Mouse (Mus musculus) c-Kit-positive CD71-positive TER-119-negative erythroid progenitor cells, embryonic 14.5 days (primary cell): ENCODE data around the gene Tmem200a.

Experiments used
- DNase-seq: peaks from one replicate; pipeline ENCODE4 v3.0.0-alpha.2; 2013; ENCODE audit warnings: low read depth

Gene Tmem200a

GRCm38 (mm10) chr10:26078521-26079142 lies at the start of gene Tmem200a:
Tmem200a (minus strand) TSS chr10:26079052.
- no peak for DNase-seq

- no peak for DNase-seq
These were observed 41.0 kb upstream of the Tmem200a start for GRCm38 (mm10) chr10:26119822-26120183.

GRCm38 (mm10) chr10:26119067-26119821 lies 40.4 kb upstream of the Tmem200a start:
- no peak for DNase-seq

- no peak for DNase-seq
These were observed 35.6 kb upstream of the Tmem200a start for GRCm38 (mm10) chr10:26114409-26114808.

- no peak for DNase-seq
These were observed 24.6 kb upstream of the Tmem200a start for GRCm38 (mm10) chr10:26103330-26103982.

- DNase-seq: peak; percentile 2
These were observed 3.2 kb upstream of the Tmem200a start for GRCm38 (mm10) chr10:26082081-26082480.

- no peak for DNase-seq
These were observed 826 bp upstream of the Tmem200a start for GRCm38 (mm10) chr10:26079678-26080077.

DNA sequence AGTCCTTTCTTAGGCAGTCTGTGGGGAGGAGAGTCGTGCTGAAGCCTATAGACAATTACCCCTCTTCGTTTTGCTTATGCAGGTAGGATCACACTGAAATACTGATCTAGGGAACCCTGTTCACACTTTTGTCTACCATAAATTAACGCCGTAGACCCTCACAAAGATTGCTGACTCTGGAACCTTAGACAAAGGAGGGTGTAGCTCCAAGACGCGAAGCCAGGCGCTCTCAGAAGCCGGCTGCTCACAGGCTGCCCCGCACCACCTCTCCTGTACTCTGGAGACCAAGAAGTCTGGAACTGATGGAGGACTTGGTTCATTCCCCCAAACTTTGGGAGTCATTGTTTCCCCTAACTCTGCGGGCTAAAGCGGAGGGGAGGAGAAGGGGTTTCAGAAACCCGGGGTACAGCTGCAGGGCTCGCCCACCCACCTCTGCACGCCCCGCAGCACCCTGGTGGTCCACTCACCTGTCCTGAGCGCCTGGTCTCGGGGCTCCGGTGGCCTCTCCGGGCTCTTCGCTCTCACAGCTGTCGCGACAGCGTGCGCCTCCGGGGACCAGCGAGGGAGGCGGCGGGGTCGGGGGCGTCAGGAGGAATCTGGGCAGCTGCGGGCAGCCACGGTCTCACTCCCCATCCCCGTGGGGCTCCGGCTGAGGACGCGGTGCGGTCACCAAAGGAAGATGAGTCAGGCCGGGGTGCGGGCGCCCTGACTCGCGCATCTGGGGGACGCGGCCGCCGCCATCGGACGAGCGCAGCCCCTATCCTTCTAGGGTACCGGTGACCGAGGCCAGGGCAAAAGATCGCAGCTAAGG lies 976 bp downstream of the Tmem200a start, which contains the start of gene Gm9767:
TSS of gene Gm9767 (plus strand) at position 585 of the 811 bp plus-strand sequence.
- no peak for DNase-seq

DNA sequence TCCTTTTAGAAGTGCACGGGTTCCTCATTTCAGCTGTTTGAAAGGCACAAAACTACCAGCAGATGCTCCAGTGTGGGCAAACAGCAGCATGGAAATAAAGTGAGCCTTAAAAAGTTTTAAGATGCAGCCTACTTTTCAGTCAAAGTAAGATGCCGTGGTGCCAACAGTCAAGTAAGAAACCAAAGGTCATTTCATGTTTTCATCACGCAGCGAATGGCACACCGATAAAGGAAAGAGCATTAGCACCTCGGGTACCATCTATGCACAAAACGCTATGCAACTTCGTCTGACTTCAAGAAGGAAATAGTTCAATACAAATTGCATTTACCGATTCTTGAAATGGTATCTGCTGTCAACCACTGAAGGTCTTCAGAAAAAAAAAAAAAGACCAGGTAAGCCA lies 1.9 kb downstream of the Tmem200a start:
- no peak for DNase-seq

- DNase-seq: no peak
These were observed 6.9 kb downstream of the Tmem200a start for GRCm38 (mm10) chr10:26071986-26072385.

DNA sequence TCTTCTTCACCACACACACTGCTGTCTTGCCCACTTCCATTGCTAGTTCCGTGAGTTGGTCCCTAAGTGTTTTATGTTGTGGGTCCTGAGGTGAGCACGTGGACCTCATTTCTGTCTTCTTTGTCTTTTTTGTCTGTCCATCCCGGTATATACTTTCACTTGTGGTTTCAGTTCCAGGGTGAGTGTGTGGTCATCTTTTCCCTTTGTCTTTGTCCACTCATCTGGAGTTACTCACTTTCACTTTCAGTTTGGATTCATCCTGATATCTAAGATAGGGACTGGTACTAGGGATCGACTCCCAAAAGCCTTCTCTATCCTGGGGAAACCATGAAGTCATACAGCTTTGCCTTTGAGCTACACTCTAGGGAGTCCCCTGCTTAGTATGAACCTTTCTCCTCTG lies 15.8 kb downstream of the Tmem200a start:
- no peak for DNase-seq

DNA sequence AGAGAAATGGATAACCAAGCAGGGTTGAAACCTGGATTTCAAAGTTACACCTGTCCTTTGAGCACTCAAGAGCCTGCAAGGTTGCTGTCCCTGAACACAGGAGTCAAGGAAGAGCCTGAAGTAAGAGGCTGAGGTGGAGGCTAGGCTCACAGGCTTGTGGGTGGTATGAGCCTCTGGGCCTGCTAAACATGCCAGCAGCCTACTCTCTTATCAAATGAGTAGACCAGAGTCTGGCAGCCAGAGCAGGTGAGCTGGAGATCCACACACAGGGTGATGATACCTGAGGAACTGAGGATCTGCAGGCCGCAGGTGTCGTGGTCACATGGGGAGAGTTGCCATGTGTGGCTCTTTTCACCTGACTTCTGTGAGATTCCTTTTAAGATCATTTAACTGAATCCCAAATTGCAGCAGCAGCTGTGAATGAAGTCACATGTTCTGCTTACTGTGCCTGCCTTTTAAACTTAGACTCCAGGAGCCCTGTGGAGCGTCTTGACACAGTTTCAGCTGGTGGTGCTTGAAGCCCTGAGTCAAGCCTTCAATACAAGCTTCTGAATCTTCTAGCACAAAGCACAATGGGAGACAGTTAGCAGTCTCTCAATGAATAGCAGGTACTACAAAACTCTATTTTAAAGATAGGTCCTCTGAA lies 19.1 kb downstream of the Tmem200a start:
- DNase-seq: no peak

GRCm38 (mm10) chr10:26051177-26051576 lies 27.7 kb downstream of the Tmem200a start:
- DNase-seq: no peak

DNA sequence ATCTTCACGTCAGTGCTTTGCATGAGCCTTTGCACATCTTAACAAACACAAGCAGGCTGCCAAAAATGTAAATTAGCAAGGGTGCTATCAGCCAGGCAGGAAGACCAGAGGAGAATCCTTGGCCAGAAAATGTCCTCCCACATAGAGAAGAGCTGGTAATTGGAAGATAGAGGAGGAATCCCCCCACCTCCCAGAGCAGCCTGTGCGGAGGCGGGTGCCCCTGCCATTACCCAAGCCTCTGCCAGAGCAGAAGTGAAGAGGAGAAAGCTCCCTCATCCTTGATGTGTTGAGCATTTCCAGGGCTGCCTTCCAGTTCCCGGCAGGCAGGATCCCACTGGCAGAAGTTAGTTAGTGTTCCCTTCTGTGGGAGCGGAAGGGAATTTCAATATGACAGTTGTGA lies 43.9 kb downstream of the Tmem200a start:
- DNase-seq: no peak

- DNase-seq: no peak
These were observed 60.1 kb downstream of the Tmem200a start for GRCm38 (mm10) chr10:26018740-26019139.

- no peak for DNase-seq
These were observed 64.6 kb downstream of the Tmem200a start for GRCm38 (mm10) chr10:26014298-26014697.

- no peak for DNase-seq
These were observed 69.9 kb downstream of the Tmem200a start for GRCm38 (mm10) chr10:26008948-26009347.

GRCm38 (mm10) chr10:26005471-26005870 lies 73.4 kb downstream of the Tmem200a start:
- no peak for DNase-seq

- DNase-seq: no peak
These were observed 78.0 kb downstream of the Tmem200a start for GRCm38 (mm10) chr10:26000893-26001292.

DNA sequence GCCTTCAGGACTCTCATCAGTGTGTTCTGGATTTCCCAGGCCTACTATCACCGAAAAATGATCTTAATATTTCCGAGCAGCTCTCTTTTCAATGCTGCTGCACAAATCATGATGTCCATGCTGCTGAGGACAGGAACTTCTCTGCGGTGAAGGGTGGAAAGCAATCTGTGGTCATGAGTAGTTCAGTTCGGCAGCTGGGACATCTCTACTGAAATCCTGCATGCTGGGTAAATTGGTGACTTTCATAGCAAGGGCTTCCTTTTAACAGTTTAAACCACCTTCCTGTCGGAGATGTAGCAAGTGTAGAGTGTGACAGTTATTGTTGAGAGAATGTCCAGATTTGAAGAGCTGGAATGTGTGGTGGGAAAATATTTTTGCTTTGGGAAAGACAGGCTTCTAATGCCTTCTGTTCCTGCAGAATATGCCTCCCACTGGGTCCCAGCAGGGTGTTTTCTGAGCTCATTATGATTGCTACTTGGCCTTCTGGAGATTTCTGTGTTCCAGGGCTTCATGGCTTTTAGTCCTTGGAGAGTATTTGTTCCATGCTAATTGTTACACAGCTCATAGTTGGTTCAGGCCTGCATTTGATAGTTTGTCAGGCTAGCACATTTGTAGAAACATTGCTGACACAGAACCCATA lies 79.4 kb downstream of the Tmem200a start:
- DNase-seq: no peak

DNA sequence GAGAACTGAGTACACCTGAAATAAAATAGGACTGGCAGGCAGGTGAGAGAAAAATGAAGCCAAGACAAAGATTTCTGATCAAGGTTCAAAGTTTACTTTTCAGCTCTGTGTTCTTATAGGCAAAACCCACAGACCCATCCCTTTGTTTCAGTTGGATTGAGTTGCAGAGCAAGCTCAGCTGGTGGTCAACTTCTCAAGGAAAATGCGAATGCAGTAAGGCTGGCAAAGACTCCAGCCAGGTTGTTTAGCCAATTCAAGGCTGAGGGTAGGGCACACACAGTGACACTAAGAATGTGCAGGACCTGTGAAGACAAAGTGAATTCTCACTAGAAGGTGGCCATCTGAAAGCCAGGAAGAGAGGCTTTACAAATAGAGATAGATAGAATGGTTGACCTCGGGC lies 94.8 kb downstream of the Tmem200a start:
- DNase-seq: no peak
